Mouse (Mus musculus): Measurements from ENCODE around the gene Mid1.
"Not testable (repeated sequence)": the region's sequence is repeated elsewhere in the genome, so short reads cannot be mapped to it uniquely, and the experiment has no call there.

The Mid1 gene

DNA sequence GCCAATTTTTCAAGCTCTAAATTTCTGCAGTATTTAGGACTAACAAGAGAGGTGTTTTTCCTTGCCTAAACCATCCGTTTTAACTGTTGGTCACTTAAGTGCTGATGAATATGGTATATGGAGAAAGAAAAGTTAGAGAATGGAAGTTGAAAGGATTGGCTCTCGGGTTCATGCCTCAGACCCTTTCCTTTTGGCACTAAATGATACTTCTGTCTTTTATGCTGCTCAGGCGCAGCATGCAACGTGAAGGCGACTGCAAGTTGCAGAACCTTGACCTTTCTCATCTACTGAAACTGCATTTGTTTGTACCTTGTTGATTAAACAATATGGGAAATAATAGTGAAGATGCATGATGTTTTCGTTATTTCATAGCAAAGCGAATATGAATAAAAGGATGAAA is 285.5 kb downstream of the Mid1 start:
- in situ Hi-C loops (cut with MboI; ENCODE audit: low sequenced_read_pairs) = not testable (repeated sequence)

DNA sequence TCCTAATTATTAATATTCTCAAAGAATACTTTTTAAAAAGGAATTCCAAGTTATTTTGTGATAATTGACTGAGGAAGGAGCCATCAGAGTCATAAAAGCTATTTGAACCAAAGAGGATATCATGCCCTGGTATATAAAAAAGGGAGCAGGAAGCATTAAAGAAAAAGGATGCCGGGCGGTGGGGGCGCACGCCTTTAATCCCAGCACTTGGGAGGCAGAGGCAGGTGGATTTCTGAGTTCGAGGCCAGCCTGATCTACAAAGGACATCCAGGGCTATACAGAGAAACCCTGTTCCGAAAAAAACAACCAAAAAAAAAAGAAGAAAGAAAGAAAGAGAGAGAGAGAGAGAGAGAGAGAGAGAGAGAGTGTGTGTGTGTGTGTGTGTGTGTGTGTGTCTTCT is 286.6 kb downstream of the Mid1 start:
- in situ Hi-C loops (cut with MboI; ENCODE audit: low sequenced_read_pairs) = not testable (repeated sequence)

DNA sequence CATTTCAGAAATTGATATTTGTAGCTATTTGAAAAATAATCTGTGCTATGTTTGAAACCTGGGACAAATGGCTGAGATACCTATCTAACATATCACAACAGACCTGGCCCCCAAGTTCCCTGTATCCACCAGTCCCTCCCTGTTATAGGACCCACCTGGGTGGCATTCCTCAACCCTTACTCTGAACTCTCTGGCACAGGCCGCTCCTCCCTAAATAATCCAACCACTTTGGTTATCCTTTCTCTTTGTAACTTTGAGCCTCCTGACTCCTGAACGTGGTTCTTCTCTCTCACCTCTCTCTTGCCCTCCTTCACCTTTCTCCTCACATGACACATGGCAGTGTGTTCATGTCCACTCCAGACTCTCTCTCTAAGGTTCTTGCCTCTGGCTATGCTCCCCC is 287.1 kb downstream of the Mid1 start:
- in situ Hi-C loops (cut with MboI; ENCODE audit: low sequenced_read_pairs) = not testable (repeated sequence)

DNA sequence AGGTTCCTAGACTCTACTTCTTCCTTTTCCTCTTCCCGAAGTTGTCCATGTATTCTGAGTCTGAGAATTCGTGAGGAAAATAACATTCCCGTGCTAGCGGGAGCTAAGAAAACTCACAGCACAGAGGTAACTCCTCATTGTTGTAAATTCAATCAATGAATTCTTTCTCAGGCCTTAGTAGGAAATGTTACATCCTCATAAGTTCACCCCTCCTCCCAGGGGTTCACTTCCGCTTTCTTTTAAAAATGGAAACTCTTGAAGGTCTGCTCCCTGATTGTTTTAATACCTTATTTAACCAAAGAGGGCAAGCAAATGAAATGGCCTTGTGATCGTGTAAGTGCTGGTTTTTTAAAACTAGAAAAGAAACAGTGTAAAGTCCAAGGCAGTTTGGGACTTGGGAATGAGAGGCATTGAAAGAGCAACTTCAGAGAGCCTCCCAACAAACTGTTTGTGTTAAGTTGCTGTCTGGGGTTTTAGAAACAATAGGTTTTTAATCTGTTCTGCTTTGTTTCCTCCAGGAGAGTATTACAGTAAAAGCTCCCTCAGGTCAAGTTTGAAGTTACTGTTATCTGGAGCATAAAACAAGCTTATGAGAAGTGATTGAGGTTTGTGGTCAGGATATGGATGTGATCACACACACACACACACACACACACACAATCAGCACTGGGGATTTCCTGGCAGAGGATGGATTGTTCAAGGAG is 287.9 kb downstream of the Mid1 start:
- in situ Hi-C loops (cut with MboI; ENCODE audit: low sequenced_read_pairs) = not testable (repeated sequence)

DNA sequence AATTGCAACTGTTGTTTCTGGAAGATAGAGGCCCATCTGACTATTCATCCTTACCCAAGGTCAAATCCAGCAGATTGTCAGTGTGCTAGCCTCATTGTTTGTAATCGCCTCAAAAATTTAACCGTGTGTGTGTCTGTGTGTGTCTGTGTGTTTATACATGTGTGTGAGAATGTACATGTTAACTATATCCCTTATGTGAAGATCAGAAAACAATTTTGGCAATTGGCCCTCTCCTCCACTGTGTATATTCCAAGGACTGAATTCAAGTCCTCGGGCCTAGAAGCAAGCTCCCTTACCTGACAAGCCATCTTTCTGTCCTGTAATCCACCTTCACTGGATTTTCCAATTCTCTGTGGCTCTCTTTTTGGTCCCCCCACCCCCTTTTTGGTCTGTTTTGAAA is 288.8 kb downstream of the Mid1 start:
- in situ Hi-C loops (cut with MboI; ENCODE audit: low sequenced_read_pairs) = not testable (repeated sequence)

DNA sequence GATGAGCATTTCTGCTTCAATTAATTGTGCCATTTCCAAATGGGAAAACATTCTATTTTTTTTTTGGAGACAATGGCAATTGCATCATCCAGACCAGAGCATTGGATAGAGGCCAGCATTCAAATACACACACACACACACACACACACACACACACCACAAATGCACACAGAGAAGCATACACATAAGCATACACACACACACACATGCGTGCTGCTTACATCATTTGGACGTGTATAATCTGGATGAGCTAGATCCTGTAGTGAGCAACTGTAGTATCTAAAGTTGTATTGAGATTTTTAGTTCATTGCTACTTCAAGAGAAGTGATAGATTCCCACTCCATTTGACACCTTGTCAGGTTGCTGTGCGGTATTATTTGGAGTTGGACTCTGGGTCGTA is 289.5 kb downstream of the Mid1 start:
- in situ Hi-C loops (cut with MboI; ENCODE audit: low sequenced_read_pairs) = not testable (repeated sequence)

DNA sequence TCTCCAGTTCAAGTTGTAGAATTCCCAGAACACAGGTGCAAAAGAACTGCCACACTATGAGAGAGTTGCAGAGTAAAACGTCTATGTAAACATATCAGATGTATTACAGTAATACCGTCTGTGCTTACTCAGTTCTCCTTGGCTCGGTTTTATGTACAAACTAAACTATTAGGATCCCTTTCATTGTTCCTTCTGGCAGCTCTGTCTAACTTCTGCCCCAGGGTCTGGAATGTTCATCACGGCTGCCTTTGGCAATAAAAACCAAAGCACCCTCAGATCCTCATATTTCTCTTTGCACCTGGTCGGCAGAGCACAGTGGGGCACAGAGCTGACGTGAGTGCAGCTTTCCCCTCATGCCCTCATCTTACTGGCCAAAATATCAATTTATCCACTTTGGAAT is 290.0 kb downstream of the Mid1 start:
- in situ Hi-C loops (cut with MboI; ENCODE audit: low sequenced_read_pairs) = not testable (repeated sequence)

DNA sequence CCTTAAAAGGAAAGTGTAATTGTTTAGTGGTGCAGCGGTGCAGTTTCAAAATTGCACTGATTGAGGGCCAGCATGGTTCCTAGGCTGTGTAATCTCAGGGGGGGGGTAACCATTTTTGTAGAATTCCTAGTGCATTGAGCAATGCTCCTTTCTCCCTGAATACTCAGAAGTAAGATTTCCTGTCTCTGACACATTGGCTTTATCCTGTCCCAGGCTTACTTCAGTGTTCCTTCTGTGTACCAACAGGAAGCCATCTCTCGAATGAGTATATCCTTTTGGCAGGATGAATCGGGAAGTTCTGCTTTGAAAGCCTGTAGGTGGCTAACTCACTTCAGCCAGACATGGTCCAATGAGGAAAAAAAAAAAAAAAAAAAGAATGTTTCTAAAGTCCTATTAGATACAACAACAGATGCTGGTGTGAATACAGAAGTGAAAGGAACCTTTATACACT is 290.7 kb downstream of the Mid1 start:
- in situ Hi-C loops (cut with MboI; ENCODE audit: low sequenced_read_pairs) = not testable (repeated sequence)

DNA sequence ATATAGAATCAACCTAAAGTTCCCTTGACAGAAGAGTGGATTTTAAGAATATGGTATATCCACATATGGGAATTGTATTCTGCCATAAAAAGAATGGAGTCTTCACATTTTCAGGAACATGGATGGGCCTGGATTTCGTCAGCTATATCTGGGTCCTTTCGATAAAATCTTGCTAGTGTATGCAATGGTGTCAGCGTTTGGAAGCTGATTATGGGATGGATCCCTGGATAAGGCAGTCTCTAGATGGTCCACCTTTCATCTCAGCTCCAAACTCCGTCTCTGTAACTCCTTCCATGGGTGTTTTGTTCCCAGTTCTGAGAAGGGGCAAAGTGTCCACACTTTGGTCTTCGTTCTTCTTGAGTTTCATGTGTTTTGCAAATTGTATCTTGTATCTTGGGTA is 291.3 kb downstream of the Mid1 start:
- in situ Hi-C loops (cut with MboI; ENCODE audit: low sequenced_read_pairs) = not testable (repeated sequence)

DNA sequence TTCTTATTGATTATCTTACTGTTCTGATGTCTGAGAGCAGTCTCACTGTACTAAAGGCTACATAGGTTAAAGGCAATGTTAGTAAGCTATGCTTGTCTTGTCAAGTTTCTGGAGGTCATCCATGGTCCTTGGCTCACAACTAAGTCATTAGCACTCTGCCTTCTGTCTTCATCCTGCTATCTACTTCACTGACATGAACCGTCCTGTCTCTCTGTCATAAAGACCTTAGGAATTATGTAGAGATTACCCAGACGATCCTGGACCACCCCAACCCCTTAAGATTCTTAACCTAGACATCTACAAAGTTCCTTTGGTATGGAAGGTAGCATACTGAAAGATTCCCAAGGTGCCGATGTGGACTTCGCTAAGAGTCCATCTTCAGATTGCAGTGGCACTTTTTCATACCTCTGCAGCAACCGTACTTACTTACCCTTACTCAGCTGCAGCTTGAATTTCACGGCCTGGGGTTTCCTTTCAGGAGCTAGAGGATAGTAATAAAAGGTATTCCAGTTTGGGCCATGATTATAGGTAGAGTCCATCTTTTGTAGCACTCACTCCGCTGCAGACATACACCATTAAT is 292.9 kb downstream of the Mid1 start:
- in situ Hi-C loops (cut with MboI; ENCODE audit: low sequenced_read_pairs) = not testable (repeated sequence)

DNA sequence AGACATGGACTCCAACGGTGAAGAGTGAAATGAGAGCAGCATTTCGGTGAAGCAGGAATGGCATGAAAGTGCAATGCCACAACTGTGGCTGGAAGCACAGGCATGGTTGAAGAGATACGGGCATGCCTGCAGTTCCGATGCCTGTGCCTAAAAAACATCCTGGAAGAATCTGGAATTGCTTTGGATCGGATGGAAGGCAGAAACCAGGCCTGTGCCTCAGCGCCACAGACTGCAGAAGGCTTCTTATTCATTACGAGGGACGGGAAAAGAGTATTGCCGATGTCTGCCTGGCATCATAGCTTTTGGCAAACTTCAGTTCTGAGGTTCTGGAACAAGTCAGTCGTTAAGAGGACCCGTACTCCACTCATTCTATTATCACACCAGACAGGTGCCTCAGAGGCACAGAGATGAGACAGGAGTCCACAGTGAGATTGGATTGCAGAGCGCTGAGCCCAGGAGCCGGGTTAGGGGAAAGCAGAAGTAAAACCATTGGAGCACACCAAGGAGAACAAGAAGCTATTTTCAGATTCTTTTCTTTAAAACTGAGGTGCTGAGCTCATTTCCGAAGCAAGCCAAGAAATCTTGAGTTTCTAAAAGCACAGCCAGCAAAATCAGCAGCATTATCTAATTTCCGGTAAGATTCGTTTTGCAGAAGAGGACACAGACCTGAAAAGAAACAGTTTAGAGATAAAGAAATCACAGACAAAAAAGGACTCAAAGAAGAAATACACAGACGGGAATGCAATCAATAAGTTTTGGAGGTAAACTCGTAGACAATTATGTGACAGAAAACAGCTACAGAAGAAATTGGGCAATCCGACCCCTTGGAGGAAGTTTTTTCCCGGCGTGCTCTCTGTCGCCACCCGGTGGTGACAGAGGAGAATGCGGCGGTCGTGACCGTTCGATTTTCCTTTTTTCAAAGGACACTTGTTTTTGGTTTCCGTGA is 293.7 kb downstream of the Mid1 start:
- in situ Hi-C loops (cut with MboI; ENCODE audit: low sequenced_read_pairs) = not testable (repeated sequence)

DNA sequence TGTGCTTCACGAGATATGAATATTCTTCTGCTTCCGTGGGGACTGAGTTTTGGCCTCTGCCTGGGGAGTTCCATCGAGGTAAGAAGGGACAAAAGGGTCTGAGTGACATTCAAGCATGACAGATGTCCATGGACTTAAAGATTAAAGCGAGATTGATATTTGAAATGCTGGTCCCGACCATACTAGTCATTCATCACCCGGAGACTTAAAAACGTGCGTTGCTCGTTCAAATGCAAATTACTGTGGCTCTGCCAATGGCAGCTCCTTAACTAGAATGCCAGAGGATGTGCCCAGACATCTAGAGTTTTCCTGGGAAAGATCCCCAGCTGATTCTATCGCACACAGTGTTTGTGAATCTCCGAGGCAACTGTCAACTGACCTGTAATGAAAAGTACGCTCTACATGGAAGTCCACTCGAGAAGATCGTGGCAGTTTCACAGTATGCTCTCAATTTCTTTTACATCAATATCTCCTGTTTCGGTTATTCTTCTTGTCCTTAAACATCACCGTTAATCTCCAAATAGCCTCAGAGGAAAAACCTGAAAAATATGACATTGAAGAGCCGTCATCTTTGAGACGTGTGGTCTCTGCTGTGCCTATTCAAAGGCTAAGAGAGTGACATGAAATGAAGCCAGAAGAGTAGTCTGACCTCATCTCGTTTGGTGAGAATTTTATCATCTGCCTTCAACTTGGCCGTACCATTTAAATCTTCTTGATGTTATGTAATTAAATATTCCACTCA is 294.6 kb downstream of the Mid1 start:
- in situ Hi-C loops (cut with MboI; ENCODE audit: low sequenced_read_pairs) = not testable (repeated sequence)

DNA sequence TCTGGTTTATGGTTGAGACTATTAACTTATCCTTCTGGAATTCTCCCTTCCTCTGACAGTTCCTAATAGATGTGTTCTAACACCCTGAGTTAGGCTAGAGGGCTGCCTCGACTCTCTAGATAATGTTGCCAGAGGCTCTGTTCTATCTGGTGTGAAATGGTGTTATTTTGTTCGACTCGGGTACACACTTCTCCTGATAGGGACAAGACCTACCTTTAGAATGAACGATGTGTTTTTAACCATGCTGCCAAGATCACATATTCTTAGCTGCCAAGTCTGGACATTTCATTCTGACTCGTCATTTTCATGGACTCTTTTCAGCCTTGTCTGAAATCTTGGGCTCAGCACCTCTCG is 295.2 kb downstream of the Mid1 start:
- in situ Hi-C loops (cut with MboI; ENCODE audit: low sequenced_read_pairs) = not testable (repeated sequence)

DNA sequence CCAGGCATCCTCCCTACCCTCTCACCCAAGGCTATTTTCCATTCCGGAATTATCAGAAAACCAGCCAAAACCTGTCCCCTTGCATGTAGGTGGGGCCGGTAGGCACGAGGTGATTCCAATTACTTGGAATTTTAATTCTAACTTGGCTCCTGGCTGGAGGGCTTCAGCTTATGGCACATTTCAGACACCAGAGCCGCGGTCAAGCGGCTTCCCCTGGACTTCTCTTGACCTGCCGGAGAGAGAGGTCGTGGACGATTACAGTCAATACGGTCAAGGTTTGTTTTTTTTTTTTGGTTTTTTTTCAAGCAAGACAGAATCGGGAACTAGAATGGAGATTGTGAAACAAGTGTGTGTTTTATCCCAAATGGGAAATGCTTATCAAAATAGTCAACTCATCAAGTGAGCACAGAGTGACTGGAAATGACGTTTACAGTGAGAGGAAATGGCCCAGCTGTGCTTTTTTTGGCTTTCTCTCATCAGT is 295.9 kb downstream of the Mid1 start:
- in situ Hi-C loops (cut with MboI; ENCODE audit: low sequenced_read_pairs) = no loop called here

DNA sequence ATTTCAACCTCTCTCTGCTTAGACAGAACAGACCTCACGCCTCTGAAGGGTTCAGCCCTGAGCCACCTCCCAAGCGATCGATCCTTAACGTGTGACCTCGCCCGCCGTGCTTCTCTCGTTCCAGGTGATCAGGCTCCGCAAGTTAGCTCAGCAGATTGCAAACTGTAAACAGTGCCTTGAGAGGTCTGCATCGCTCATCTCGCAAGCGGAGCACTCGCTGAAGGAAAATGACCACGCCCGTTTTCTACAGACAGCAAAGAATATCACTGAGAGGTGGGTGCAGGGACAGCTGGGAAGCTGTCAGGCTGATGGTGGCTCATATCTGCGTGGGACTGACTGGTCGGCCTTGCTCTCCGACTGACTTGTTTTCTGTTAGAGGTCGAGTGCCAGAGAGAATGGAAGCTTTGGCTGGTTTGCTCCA is 296.8 kb downstream of the Mid1 start:
- in situ Hi-C loops (cut with MboI; ENCODE audit: low sequenced_read_pairs) = not testable (repeated sequence)

DNA sequence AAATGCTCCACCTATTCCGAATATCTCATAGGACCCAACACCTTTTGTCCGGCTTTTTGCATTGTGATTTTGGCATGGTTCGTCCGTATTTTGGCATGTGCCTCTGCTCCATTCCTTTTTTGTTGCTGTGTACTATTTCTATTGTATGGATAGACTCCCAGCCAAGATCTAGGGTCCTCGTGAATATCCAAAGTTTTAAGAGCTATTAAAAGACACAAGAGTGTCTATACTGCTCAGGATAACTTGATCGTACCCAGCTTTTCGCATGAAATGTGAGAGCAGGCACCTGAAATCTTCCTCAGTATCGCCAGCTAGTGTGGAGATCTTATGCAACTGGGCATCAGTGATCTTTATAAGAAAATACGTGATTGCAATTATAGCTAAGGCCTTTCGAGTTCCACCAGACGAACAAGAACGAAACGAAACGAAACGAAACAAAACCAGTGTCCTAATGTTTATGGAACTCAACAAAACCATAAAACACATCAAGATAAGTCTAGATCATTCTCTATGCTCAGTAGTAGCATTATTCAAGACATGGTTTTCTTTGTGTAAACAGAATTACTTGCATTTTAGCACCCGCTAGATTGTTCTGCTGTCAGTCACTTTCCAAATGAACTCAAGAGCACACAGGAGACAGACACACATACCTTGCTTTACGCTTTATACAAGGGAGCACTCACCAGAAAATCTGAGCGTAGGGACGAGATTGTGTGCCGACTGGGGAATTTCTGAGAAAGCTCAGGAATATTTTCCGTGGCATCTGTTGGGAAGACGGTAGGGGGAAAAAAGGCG is 297.8 kb downstream of the Mid1 start:
- in situ Hi-C loops (cut with MboI; ENCODE audit: low sequenced_read_pairs) = not testable (repeated sequence)

DNA sequence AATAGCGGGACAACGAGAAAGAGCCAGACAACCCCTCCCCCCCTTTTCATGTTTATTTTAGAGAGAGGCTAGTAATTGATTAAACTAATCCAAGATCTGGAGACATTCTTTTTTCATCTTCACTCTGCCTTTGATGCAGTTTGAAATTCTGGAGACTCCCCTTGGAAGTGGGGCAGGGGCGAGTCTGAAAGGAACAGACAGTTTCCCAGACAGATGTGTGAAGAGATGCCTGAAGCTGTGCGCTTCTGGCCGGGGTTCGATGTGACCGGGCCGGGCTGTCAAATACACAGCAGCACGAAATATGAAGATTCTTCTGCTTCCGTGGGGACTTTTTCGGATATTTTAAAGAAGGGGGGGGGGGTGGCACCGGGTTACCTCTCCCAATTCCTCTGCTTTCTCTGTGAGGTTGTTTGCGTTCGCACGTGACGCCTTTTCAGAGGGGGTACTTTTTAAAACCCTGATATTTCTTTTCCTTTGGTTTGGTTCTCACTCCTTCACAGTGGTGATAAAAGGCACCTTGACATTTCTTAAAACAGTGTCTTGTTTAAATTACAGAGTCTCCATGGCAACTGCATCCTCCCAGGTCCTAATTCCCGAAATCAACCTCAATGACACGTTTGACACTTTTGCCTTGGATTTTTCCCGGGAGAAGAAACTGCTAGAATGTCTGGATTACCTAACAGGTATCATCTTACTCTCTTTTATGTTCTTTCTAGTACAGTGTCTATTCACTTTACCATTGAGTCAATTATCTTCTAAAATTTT is 298.6 kb downstream of the Mid1 start:
- in situ Hi-C loops (cut with MboI; ENCODE audit: low sequenced_read_pairs) = not testable (repeated sequence)

DNA sequence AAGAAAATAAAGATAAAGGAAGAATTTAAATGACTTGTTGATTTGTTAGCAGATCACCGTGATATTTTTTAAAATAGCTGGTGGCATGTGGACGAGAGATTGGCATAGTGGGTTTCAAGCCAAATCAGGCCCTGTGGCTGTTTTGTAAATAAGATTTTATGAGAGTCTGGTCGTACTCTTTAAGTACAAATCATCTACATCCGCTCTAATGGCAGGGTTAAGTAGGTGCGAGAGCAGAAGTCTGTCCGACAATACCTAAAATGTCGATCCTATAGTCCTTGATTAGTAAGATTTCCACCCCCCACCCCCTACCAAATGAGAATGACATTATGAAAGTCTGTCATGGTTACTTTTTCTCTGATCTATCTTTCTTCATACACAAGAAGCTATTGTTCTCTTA is 299.3 kb downstream of the Mid1 start:
- in situ Hi-C loops (cut with MboI; ENCODE audit: low sequenced_read_pairs) = not testable (repeated sequence)

DNA sequence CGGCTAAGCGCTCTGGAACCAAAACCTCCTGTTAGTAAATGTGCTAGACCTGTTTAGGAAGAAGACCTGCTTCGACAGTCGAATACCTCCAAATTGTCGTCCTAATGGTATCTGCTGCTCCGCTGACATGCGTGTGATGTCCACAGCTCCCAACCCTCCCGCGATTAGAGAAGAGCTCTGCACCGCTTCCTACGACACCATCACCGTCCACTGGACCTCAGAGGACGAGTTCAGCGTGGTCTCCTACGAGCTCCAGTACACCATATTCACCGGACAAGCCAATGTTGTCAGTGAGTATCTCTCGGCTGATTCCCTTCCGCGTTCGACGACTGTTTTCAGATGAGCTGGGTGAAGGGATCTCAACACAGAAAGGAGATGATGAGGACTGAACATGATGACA is 299.9 kb downstream of the Mid1 start:
- in situ Hi-C loops (cut with MboI; ENCODE audit: low sequenced_read_pairs) = not testable (repeated sequence)
